Mouse (Mus musculus): ENCODE data around the gene Rrad.
"Not testable (repeated sequence)": the region's sequence is repeated elsewhere in the genome, so short reads cannot be mapped to it uniquely, and the experiment has no call there.

The Rrad gene

GRCm38 (mm10) chr8:104630981-104631663 is at the start of gene Rrad:
Gene Rrad (minus strand): TSS chr8:104631327.
- peak; percentile 44 for DNase-seq (ENCODE audit: low spot score)

DNA sequence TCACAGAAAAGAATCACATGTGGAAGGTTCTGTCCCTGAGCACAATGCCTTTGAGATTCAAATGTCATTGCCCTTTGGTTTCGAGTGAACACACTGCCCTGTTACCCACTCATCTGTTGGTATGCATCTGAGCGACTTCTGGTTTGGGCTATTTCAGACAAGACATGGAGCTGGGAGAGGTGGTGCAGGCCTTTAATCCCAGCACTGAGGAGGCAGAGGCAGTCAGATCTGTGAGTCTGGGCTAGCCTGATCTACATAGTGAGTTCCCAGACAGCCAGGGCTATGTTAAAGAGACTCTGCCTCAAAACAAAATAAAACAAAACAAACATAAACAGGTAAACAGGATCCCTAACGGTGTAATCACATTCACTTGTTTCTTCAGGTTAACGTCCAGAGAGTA is 24.5 kb upstream of the Rrad start:
- DNase-seq (ENCODE audit: low spot score), result no peak

DNA sequence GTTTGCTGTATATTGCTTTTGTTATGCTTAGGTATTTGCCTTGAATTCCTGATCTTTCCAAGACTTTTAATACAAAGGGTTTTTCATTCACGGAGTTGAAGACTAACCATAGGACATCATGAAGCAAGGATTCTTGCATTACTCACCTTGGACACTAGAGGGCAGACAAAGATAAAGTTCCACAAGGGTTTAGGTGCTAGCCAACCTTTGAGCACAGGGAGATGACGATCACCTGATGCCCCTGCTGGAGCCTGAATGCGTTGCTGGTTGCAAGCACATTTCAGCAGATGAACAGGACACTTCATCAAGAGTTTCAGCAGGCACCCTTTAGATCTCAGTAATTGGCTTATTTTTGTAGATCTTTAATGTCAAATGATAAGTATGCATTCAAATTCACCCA is 23.9 kb upstream of the Rrad start:
- no peak for DNase-seq (ENCODE audit: low spot score)

- DNase-seq (ENCODE audit: low spot score), result not testable (repeated sequence)
Observed at GRCm38 (mm10) chr8:104644187-104644586, 13.1 kb upstream of the Rrad start.

GRCm38 (mm10) chr8:104642324-104642654 is 11.2 kb upstream of the Rrad start:
- no peak for DNase-seq (ENCODE audit: low spot score)

- peak; percentile 76 for DNase-seq (ENCODE audit: low spot score)
Observed at GRCm38 (mm10) chr8:104641426-104642323, 10.5 kb upstream of the Rrad start, which contains the start of gene Ciao2b. Gene Ciao2b (minus strand): TSS chr8:104641965.

DNA sequence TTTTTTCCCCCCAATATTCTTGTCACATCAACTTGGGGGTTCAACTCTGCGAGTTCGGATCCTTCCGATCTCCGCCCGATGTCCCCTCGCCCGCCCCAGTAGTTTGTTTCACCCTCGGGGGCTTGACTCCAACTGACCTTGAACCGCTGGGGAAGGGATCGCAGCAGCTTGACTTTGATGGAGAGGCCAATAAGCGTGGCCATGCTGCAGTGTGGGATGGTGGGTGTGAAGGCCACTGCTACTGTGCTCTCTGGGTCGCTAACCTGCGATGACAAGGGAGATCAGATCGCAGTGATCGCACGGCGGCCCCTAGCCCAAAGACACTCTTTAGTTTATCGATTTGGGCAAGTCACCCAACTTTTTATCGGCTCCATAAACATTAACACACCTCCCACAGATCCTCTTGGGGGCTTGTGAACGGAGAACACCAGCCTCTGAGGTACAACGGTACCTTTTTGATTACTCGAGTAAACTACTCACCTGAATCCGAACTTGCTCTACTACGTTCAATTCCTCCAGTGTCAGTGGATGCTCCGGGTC is 9.8 kb upstream of the Rrad start:
- no peak for DNase-seq (ENCODE audit: low spot score)

GRCm38 (mm10) chr8:104640241-104640640 is 9.1 kb upstream of the Rrad start:
- DNase-seq (ENCODE audit: low spot score), result no peak

- no peak for DNase-seq (ENCODE audit: low spot score)
Observed at GRCm38 (mm10) chr8:104638010-104638409, 6.9 kb upstream of the Rrad start.

- no peak for DNase-seq (ENCODE audit: low spot score)
Observed at GRCm38 (mm10) chr8:104635004-104635710, 4.0 kb upstream of the Rrad start.

GRCm38 (mm10) chr8:104633156-104633744 is 2.1 kb upstream of the Rrad start:
- DNase-seq (ENCODE audit: low spot score), result no peak

GRCm38 (mm10) chr8:104632486-104632885 is 1.4 kb upstream of the Rrad start:
- DNase-seq (ENCODE audit: low spot score), result no peak

GRCm38 (mm10) chr8:104631975-104632374 is 848 bp upstream of the Rrad start:
- no peak for DNase-seq (ENCODE audit: low spot score)

DNA sequence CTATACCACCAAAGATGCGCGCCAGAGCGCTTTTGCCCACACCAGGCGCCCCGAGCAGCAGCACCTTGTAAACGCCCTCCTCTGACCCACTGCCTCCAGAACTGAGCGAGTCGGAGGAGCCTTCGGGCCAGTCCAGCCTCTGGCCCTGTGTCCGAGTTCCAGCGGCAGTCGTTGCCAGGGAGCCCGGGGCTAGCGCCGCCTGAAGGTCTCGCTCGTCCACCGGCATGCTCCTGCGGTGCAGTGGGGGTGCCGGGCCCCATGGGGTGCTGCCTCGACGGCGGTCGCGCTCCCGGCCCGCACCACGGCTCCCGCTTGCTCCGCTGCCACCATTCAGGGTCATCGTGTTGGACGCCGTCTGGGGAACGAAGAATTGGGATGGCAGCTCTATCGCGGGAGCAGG is 553 bp downstream of the Rrad start:
- no peak for DNase-seq (ENCODE audit: low spot score)

DNA sequence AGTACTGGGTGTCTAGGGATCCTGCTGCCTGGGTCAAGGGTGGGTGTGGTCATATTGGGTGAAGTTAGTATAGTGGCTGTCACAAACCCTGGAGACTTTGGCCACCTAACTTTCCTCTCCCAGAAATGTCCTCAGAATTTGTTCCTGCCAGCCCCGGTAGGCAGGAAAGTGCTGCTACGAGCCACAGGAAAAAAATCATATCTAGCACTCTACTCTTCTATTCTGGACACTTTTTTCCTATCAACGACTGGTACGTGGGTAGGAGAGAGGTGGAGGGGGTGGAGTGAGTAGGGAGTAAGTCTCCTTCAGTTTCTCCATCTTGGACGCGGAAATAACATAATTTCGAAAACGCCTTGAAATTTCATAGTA is 1.0 kb downstream of the Rrad start:
- no peak for DNase-seq (ENCODE audit: low spot score)

DNA sequence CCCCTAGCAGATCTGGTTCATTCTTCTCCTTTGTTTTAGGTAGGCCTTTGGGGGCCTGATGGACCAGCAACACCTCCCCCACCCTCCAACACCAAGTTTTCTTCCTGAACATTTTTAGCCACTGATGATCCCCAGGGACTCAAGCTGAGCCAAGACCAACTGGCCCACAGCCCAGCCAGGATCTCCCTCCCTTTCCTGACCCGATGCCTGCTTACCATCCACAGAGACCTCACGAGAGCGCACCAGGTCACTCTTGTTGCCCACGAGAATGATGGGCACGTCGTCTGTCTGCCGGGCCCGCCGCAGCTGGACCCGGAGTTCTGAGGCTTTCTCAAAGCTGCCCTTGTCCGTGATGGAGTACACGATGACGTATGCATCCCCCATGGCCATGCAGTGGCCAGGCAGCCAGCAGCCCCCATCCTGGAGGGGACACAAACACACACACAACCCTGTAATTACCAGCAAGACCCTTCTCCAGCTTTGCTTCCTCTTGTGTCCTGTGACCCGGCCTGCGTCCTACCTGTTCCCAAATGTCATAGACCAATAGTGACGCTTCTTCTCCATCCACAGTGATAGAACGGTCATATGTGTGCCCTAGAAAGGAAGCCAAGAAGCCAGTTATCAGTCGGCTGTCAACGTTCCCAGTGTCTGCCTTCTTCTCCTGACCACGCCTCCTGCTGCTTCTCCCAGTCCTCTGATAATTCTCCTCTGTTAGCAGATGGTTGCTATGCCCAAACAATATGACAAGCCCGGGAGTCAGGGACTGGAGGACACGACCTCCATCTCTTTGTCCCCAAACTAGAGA is 1.6 kb downstream of the Rrad start:
- DNase-seq (ENCODE audit: low spot score), result no peak

DNA sequence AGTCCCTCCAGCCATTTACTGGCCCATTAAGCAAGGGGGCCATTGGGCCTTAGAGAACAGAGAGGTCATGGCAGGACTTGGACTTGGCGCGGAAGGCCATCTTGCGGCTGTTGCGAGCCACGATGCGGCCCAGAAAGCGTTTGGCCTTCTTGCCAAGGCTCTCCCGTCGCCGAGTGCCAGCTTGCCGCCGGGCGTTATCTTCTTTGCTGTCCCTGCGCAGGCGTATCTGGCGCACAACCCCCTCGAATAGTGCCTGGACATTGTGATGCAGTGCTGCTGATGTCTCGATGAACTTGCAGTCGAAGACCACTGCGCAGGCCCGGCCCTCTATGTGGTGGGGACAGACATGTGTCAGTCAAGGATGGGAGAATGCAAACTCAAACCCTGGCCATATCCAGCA is 2.7 kb downstream of the Rrad start:
- no peak for DNase-seq (ENCODE audit: low spot score)

DNA sequence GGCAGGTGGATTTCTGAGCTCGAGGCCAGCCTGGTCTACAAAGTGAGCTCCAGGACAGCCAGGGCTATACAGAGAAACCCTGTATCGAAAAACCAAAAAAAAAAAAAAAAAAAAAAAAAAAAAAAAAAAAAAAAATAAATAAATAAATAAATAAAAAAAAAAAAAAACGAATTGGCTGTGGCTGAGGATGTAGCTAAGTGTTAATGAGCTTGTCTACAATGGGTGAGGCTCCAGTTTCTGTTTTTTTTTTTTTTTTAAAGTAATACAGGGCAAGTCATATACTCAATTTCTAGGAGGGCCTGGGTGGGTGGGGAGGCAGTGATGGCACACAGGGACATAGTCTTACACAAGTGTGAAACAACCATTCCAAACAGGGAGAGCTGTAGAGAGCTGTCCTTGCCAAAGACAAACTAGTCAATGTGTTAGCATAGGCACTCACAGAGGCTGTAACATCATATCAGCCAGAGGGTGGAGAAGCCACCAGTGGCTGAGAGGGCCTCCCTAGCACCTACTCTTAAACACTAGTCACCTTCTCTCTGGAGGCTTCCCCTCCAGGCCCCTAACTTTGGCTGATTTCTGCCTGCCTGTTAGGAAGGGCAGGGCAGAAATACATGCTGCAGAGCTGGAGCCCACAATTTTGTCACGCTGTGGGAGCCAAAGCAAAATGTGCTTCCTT is 3.9 kb downstream of the Rrad start:
- no peak for DNase-seq (ENCODE audit: low spot score)

DNA sequence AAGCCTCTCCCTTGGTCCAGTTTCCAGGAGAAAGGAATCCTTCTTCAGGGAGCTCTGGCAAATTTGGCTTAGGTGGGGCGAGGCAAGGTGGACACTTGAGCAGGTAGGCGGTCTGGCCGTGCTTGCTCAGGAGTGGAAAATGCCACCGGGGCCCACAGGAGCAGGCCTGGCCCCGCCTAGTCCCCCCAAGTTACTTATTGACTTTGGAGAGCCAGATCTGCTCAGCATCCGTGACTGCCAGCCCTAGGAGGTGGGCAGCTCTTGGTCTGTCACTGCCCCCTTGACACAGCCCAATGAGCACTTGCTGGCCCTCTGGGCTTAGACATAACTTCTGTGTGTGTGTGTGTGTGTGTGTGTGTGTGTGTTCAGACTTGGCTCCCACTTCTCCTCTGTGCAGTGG is 7.0 kb downstream of the Rrad start, which contains the start of gene Cdh16:
Cdh16 (minus strand) TSS at position 236 of the 400 bp plus-strand sequence.
- no peak for DNase-seq (ENCODE audit: low spot score)

GRCm38 (mm10) chr8:104620765-104621164 is 10.4 kb downstream of the Rrad start:
- no peak for DNase-seq (ENCODE audit: low spot score)

DNA sequence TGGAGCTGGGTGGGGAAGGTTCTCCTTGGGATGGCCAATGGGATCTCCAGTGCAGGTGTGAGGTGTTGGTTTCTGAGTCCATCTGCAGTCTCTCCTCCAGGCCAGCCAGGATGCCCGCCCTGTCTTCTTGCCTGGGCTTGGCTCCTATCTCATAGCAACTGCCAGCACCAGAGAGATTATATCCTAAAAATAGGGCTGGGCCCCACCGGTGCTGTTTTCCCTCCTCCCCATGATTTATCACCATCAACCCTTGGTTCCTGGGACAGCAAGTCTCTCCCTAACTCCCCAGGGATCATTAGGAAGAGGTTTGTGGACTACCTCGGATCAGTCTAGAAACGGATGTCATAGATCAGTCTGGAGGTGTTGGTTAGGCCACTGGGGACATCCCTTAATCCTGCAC is 18.0 kb downstream of the Rrad start:
- DNase-seq (ENCODE audit: low spot score), result no peak
